Mouse (Mus musculus) hematopoietic stem cell, adult 5-6 weeks (primary cell): Measurements from ENCODE around the gene Man2a1. TPM values are rescaled to one million over a fixed set of nuclear protein-coding genes. Genes with fewer than 3 reads are reported as not detected.

Experiments
- total RNA-seq: library from RNA; stranded (forward); fragments of 172-1452, 232-1000 nt; gene quantifications from 2 replicates; pipeline ENCODE4 v1.2.3, GENCODE M21; 2017

The Man2a1 gene
- total RNA-seq, 1 experiment from 2014 or later, result 18.6 TPM

Other genes with a start within 250 kb of the Man2a1 start
- gene 4930583I09Rik, start 235.3 kb downstream of the Man2a1 start, total RNA-seq, result not detected in 2 replicates